Mouse (Mus musculus) erythroblast, embryonic 14.5 days (primary cell): Measurements from ENCODE around the gene Rras. TPM values are rescaled to one million over a fixed set of nuclear protein-coding genes. Genes with fewer than 3 reads are reported as not detected.

Experiments used
- H3K27me3 ChIP-seq: 2 replicates; pipeline ENCODE4 v1.6.1; 2012; ENCODE audit warnings: inconsistent platforms; ENCODE audit not compliant: control insufficient read depth
- H3K36me3 ChIP-seq: 2 replicates; pipeline ENCODE4 v1.6.1; 2012; ENCODE audit warnings: mild to moderate bottlenecking, inconsistent platforms; ENCODE audit not compliant: control insufficient read depth
- H3K4me1 ChIP-seq: 2 replicates; pipeline ENCODE4 v1.6.1; 2012; ENCODE audit warnings: inconsistent platforms; ENCODE audit not compliant: control insufficient read depth
- H3K4me3 ChIP-seq: replicated peaks from 2 replicates; pipeline ENCODE3; 2012; ENCODE audit warnings: moderate library complexity, mild to moderate bottlenecking, inconsistent platforms
- H3K9me3 ChIP-seq: 2 replicates; pipeline ENCODE4 v1.6.1; 2012; ENCODE audit warnings: low read length, inconsistent platforms, mixed read lengths; ENCODE audit not compliant: control insufficient read depth
- GATA1 ChIP-seq: IDR thresholded peaks from 2 replicates; pipeline ENCODE4 v1.6.1; 2012; ENCODE audit warnings: low read length, inconsistent platforms, mixed read lengths
- TAL1 ChIP-seq: IDR thresholded peaks from 3 replicates; pipeline ENCODE4 v1.6.1; 2012; ENCODE audit warnings: low read length, inconsistent platforms, mixed read lengths
- polyA plus RNA-seq: library from polyadenylated mRNA; stranded (reverse); fragments of >175 nt; gene quantifications from 2 replicates; pipeline ENCODE4 v1.2.3, GENCODE M21; 2012

The Rras gene
- polyA plus RNA-seq, 1 experiment = 0.53 TPM

- H3K27me3 ChIP-seq = no peaks in the 10 kb centered on the region
- no peak overlapping the region for H3K4me3 ChIP-seq
- TF ChIP-seq GATA1 = no peak
- TF ChIP-seq TAL1 = no peak
- H3K36me3 ChIP-seq = peaks cover 81% of the 10 kb centered on the region
- no peaks in the 10 kb centered on the region for H3K9me3 ChIP-seq
- peaks cover 22% of the 10 kb centered on the region for H3K4me1 ChIP-seq
These were observed 16.1 kb downstream of the Rras start for GRCm38 (mm10) chr7:45033722-45034359.

GRCm38 (mm10) chr7:45035631-45036030, 17.9 kb downstream of the Rras start:
- no peak for TF ChIP-seq TAL1
- TF ChIP-seq GATA1 = no peak
- Histone ChIP-seq H3K36me3 (peaks cover 79% of the 10 kb centered on the region), H3K27me3 (no peaks in the 10 kb centered on the region), H3K9me3 (no peaks in the 10 kb centered on the region), H3K4me3 (no peak overlapping the region), H3K4me1 (peaks cover 5% of the 10 kb centered on the region)

- no peak overlapping the region for H3K4me3 ChIP-seq
- peaks cover 79% of the 10 kb centered on the region for H3K36me3 ChIP-seq
These were observed 18.9 kb downstream of the Rras start for GRCm38 (mm10) chr7:45036702-45037101.

GRCm38 (mm10) chr7:45037720-45038361, 20.1 kb downstream of the Rras start:
- Histone ChIP-seq H3K4me1 (peaks cover 2% of the 10 kb centered on the region), H3K27me3 (no peaks in the 10 kb centered on the region), H3K4me3 (no peak overlapping the region), H3K9me3 (no peaks in the 10 kb centered on the region), H3K36me3 (peaks cover 84% of the 10 kb centered on the region)
- no peak for TF ChIP-seq GATA1
- TF ChIP-seq TAL1 = no peak

More at GRCm38 (mm10) chr7:45036702-45037101, 18.9 kb downstream of the Rras start:
- no peaks in the 10 kb centered on the region for H3K9me3 ChIP-seq
- H3K27me3 ChIP-seq = no peaks in the 10 kb centered on the region
- H3K4me1 ChIP-seq = peaks cover 2% of the 10 kb centered on the region
- TF ChIP-seq GATA1 (no peak), TAL1 (no peak)

- Histone ChIP-seq H3K27me3 (no peaks in the 10 kb centered on the region), H3K36me3 (peaks cover 85% of the 10 kb centered on the region), H3K4me3 (no peak overlapping the region), H3K9me3 (no peaks in the 10 kb centered on the region), H3K4me1 (peaks cover 2% of the 10 kb centered on the region)
- TF ChIP-seq TAL1 = no peak
- no peak for TF ChIP-seq GATA1
These were observed 20.6 kb downstream of the Rras start for GRCm38 (mm10) chr7:45038411-45038810.

- H3K4me1 ChIP-seq = peaks cover 2% of the 10 kb centered on the region
- no peaks in the 10 kb centered on the region for H3K9me3 ChIP-seq
- no peak overlapping the region for H3K4me3 ChIP-seq
- no peaks in the 10 kb centered on the region for H3K27me3 ChIP-seq
- H3K36me3 ChIP-seq = peaks cover 79% of the 10 kb centered on the region
- TF ChIP-seq TAL1 = no peak
- TF ChIP-seq GATA1 = no peak
These were observed 23.1 kb downstream of the Rras start for GRCm38 (mm10) chr7:45040851-45041250.

GRCm38 (mm10) chr7:45043307-45043706, 25.5 kb downstream of the Rras start:
- H3K9me3 ChIP-seq = no peaks in the 10 kb centered on the region
- no peak overlapping the region for H3K4me3 ChIP-seq
- H3K27me3 ChIP-seq = no peaks in the 10 kb centered on the region
- peaks cover 87% of the 10 kb centered on the region for H3K36me3 ChIP-seq
- no peaks in the 10 kb centered on the region for H3K4me1 ChIP-seq
- TF ChIP-seq TAL1 (no peak), GATA1 (no peak)

- Histone ChIP-seq H3K27me3 (no peaks in the 10 kb centered on the region), H3K36me3 (peaks cover 90% of the 10 kb centered on the region), H3K4me1 (peaks cover under 1% of the 10 kb centered on the region), H3K9me3 (no peaks in the 10 kb centered on the region), H3K4me3 (no peak overlapping the region)
- no peak for TF ChIP-seq GATA1
These were observed 28.0 kb downstream of the Rras start for GRCm38 (mm10) chr7:45045741-45046140.

GRCm38 (mm10) chr7:45046853-45047350, 29.1 kb downstream of the Rras start:
- Histone ChIP-seq H3K36me3 (peaks cover 79% of the 10 kb centered on the region), H3K27me3 (no peaks in the 10 kb centered on the region), H3K4me1 (peaks cover 13% of the 10 kb centered on the region), H3K4me3 (no peak overlapping the region), H3K9me3 (no peaks in the 10 kb centered on the region)
- TF ChIP-seq GATA1 (no peak), TAL1 (no peak)
